Mouse (Mus musculus) CH12.LX (cell line): ENCODE results near the gene Srms. TPM values are rescaled to one million over a fixed set of nuclear protein-coding genes. Genes with fewer than 3 reads are reported as not detected.

Experiments used
- DNase-seq: peaks from one replicate; pipeline ENCODE4 v3.0.0-alpha.2; 2013; ENCODE audit errors: extremely low read depth
- H3K27ac ChIP-seq: 2 replicates; pipeline ENCODE4 v1.5.1; 2012; ENCODE audit warnings: low read depth, mild to moderate bottlenecking, control low read depth, moderate library complexity; ENCODE audit not compliant: insufficient read depth
- H3K27me3 ChIP-seq: replicated peaks from 2 replicates; pipeline ENCODE3; 2012; ENCODE audit warnings: inconsistent platforms
- H3K36me3 ChIP-seq, 2 experiments: replicated peaks in 1 of 2; 2 replicates each; pipeline versions ENCODE3 to v1.6.1; 2012; ENCODE audit warnings: inconsistent platforms in 1 of 2, low read length in 1 of 2, mild to moderate bottlenecking in 1 of 2, mixed read lengths in 1 of 2, moderate library complexity in 1 of 2; ENCODE audit not compliant: control insufficient read depth in 1 of 2, insufficient read depth in 1 of 2
- H3K4me1 ChIP-seq, 2 experiments: 2 replicates each; pipeline ENCODE4 v1.6.1; 2012; ENCODE audit warnings: inconsistent platforms in 1 of 2, moderate library complexity in 1 of 2; ENCODE audit not compliant: insufficient read depth in 2 of 2, control insufficient read depth in 1 of 2
- H3K4me2 ChIP-seq: 2 replicates; pipeline ENCODE4 v1.6.1; 2012; ENCODE audit warnings: low read depth, mild to moderate bottlenecking, control low read depth; ENCODE audit not compliant: poor library complexity, insufficient read depth, severe bottlenecking
- H3K4me3 ChIP-seq, 3 experiments: fragments of 150-350 bp in 1 of 3; sonication (generic) in 1 of 3; replicated peaks in 1 of 3; 2 replicates each; pipeline versions ENCODE3 to v1.5.1; 2011 to 2012; ENCODE audit warnings: low read depth in 2 of 3, low read length in 2 of 3, mild to moderate bottlenecking in 2 of 3, moderate library complexity in 2 of 3, control low read depth in 1 of 3, improper control_type of control experiment in 1 of 3, inconsistent platforms in 1 of 3, mixed read lengths in 1 of 3; ENCODE audit not compliant: poor library complexity in 1 of 3
- H3K79me2 ChIP-seq: replicated peaks from 2 replicates; pipeline ENCODE4 v1.6.1; 2012; ENCODE audit warnings: mild to moderate bottlenecking, moderate library complexity; ENCODE audit not compliant: control insufficient read depth, poor library complexity, insufficient read depth, severe bottlenecking; ENCODE audit errors: extremely low read depth
- H3K9ac ChIP-seq: 2 replicates; pipeline ENCODE4 v1.6.1; 2012; ENCODE audit warnings: low read depth, mild to moderate bottlenecking, control low read depth, moderate library complexity; ENCODE audit not compliant: insufficient read depth
- H3K9me3 ChIP-seq: replicated peaks from 2 replicates; pipeline ENCODE3; 2012; ENCODE audit warnings: low read length, inconsistent platforms, mixed read lengths
- CHD1 ChIP-seq: IDR thresholded peaks from 2 replicates; pipeline ENCODE4 v1.6.1; 2012; ENCODE audit warnings: low read depth, low read length, improper control_type of control experiment, inconsistent platforms
- E2F4 ChIP-seq: IDR thresholded peaks from 2 replicates; pipeline ENCODE4 v1.6.1; 2011; ENCODE audit warnings: low read depth, low read length, improper control_type of control experiment; ENCODE audit not compliant: insufficient replicate concordance
- EP300 ChIP-seq: IDR thresholded peaks from 2 replicates; pipeline ENCODE4 v1.6.1; 2011; ENCODE audit warnings: low read length, improper control_type of control experiment
- ETS1 ChIP-seq: conservative IDR thresholded peaks from 2 replicates; pipeline ENCODE4 v1.6.1; 2012; ENCODE audit warnings: low read depth, mild to moderate bottlenecking, inconsistent platforms, low read length, improper control_type of control experiment, moderate library complexity
- HCFC1 ChIP-seq: IDR thresholded peaks from 2 replicates; pipeline ENCODE4 v1.6.1; 2012; ENCODE audit warnings: low read depth, mild to moderate bottlenecking, inconsistent platforms, low read length, improper control_type of control experiment
- KAT2A ChIP-seq: IDR thresholded peaks from 2 replicates; pipeline ENCODE4 v1.6.1; 2012; ENCODE audit warnings: low read length, improper control_type of control experiment, inconsistent platforms; ENCODE audit not compliant: insufficient replicate concordance
- MYC ChIP-seq: IDR thresholded peaks from 2 replicates; pipeline ENCODE4 v1.6.1; 2011; ENCODE audit warnings: low read depth, mild to moderate bottlenecking, improper control_type of control experiment, low read length
- POLR2AphosphoS2 ChIP-seq: IDR thresholded peaks from 2 replicates; pipeline ENCODE4 v1.6.1; 2011; ENCODE audit warnings: low read depth, low read length, improper control_type of control experiment
- SMC3 ChIP-seq: IDR thresholded peaks from 2 replicates; pipeline ENCODE4 v1.6.1; 2011; ENCODE audit warnings: low read depth, low read length, improper control_type of control experiment
- UBTF ChIP-seq: IDR thresholded peaks from 2 replicates; pipeline ENCODE4 v1.6.1; 2012; ENCODE audit warnings: low read depth, mild to moderate bottlenecking, inconsistent platforms, low read length, improper control_type of control experiment, moderate library complexity
- ZNF384 ChIP-seq: IDR thresholded peaks from 2 replicates; pipeline ENCODE4 v1.6.1; 2012; ENCODE audit warnings: low read depth, low read length, improper control_type of control experiment, inconsistent platforms
- dilution Hi-C: fragments of 300-500 bp; cut with MboI; formaldehyde crosslinking; loops from 2 replicates; pipeline ENCODE4 v1.14.3; 2020; ENCODE audit warnings: low sequenced_read_pairs; ENCODE audit not compliant: extremely low pct_unique_long_range_greater_than_20kb, extremely low pct_ligation_motif_present
- in situ Hi-C: fragments of 300-500 bp; cut with MboI; formaldehyde crosslinking; loops from 3 replicates; pipeline ENCODE4 v1.14.3; 2019; ENCODE audit warnings: low sequenced_read_pairs, low pct_ligation_motif_present, low pct_unique_long_range_greater_than_20kb, mixed read lengths
- polyA plus RNA-seq: library from polyadenylated mRNA; unstranded; fragments of >175 nt; gene quantifications from 2 replicates; pipeline ENCODE4 v1.2.1, GENCODE M21; 2012; ENCODE audit warnings: low read depth; ENCODE audit not compliant: insufficient read length
- total RNA-seq, 2 experiments: library from RNA; depleted of rRNA; stranded (reverse); fragments of 300-350 nt in 1 of 2; fragments of >200 nt in 1 of 2; gene quantifications; 2 replicates each; pipeline ENCODE4 v1.2.3; 2012 to 2014

Gene Srms
- total and polyA plus RNA-seq, 3 experiments = 0.08 to 0.41 (median 0.13) TPM

DNA sequence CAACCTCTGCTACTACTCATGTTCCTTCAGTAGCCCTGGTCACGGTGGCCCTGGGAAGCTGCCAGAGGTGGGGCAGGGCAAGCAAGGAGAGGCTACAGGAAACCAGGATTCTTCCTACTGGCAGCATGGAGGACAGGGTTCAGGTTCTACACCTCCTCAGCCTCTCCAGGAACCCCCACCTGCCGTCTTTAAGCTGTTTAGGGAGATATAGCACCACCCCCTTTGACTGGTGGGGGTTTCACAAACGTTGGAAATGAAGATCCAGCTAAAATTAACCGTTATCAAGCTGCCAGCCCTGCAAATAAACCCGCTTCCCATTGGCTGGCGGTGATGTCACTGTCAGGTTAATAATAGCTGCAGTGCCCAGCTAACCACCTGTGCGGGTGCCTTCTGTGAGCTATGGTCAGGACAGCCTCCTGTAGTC lies 53.9 kb downstream of the Srms start:
- Histone ChIP-seq H3K9ac (no peak overlapping the region), H3K79me2 (no peaks in the 10 kb centered on the region), H3K4me2 (no peak overlapping the region), H3K4me3 (no peak overlapping the region), H3K27me3 (peaks cover 44% of the 10 kb centered on the region), H3K9me3 (peaks cover 11% of the 10 kb centered on the region), H3K36me3 (no peaks in the 10 kb centered on the region), H3K27ac (no peak overlapping the region), H3K4me1 (peaks cover 0 to 8% of the 10 kb centered on the region in 2 experiments; a peak in 2 of 4 replicates)
- dilution Hi-C loops = no loop called here
- in situ Hi-C loops = no loop called here
- DNase-seq = no peak
- TF ChIP-seq ZNF384 (no peak), SMC3 (no peak), UBTF (no peak)

DNA sequence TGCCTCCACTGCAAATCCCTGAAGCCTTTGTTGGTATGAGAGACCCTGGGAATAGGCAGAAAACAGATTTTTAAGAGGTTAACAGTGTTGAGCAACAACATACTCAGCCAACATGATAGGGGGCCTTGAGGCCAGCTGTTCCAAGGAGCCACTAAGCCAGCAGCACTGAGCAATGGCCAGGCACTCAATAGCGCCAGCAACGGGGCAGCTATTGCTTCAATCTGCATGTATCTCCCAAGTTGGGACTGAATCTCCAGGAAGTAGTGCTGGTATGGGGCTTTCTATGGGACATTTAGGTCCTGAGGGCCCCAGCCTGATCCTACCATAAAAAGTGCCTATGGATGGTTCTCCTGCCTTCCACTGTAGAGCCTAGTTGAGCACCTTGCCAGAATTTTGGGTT lies 54.5 kb downstream of the Srms start:
- Histone ChIP-seq H3K27me3 (peaks cover 47% of the 10 kb centered on the region), H3K4me3 (no peak overlapping the region), H3K9me3 (peaks cover 6% of the 10 kb centered on the region), H3K4me1 (peaks cover 0 to 8% of the 10 kb centered on the region in 2 experiments; a peak in 2 of 4 replicates), H3K79me2 (no peaks in the 10 kb centered on the region), H3K27ac (no peak overlapping the region), H3K36me3 (no peaks in the 10 kb centered on the region), H3K9ac (no peak overlapping the region), H3K4me2 (no peak overlapping the region)
- dilution Hi-C loops = no loop called here
- in situ Hi-C loops = no loop called here
- no peak for DNase-seq
- no peak for TF ChIP-seq POLR2AphosphoS2
- no peak for TF ChIP-seq CHD1

DNA sequence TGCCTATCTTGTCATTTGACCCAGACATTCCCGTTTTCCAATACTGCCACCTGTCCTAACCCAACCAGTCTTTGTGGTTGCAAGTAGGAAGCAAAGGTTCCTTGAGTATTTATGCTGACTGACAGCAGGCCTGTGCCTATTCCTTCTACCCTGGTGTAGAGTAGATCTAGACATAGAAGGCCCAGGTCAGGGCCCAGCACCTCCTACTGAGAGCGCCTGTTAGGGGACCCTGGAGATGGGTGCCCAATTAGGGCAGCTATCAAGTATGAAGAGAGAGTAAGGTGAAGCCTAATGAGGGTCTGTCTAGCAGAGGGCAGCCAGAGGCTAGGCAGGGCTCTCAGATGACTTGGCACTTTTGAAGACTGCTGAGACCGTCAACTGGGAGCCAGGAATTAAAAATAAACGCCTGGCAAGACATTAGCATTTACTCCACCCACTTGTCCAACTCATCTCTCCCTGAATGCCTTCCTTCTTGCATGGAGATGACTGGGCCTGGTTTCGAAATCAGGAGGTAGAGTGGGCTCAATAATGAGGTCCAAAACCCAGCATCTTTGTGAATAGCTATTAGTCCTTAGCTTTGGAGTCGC lies 55.2 kb downstream of the Srms start:
- no peak for TF ChIP-seq EP300
- TF ChIP-seq E2F4 = no peak
- no peak for TF ChIP-seq ETS1
- TF ChIP-seq UBTF = no peak
- TF ChIP-seq MYC = no peak
- TF ChIP-seq POLR2AphosphoS2 = no peak
- no peak for TF ChIP-seq HCFC1
- TF ChIP-seq KAT2A = no peak
- Histone ChIP-seq H3K36me3 (no peaks in the 10 kb centered on the region), H3K27ac (no peak overlapping the region), H3K9me3 (no peaks in the 10 kb centered on the region), H3K27me3 (peaks cover 49% of the 10 kb centered on the region), H3K4me2 (no peak overlapping the region), H3K79me2 (no peaks in the 10 kb centered on the region), H3K4me3 (no peak overlapping the region), H3K4me1 (peaks cover 0 to 8% of the 10 kb centered on the region in 2 experiments; a peak in 2 of 4 replicates), H3K9ac (no peak overlapping the region)
- in situ Hi-C loops (no loop called here), dilution Hi-C loops (no loop called here)
- no peak for DNase-seq
